Mouse (Mus musculus) olfactory bulb, adult 2 months (tissue): Measurements from ENCODE around the gene Cdh13.

ENCODE experiments used
- CTCF ChIP-seq: fragments of 200-500 bp; IDR thresholded peaks from 2 replicates; pipeline ENCODE4 v1.5.1; 2012; ENCODE audit warnings: low read depth, mild to moderate bottlenecking, low read length, moderate library complexity; ENCODE audit not compliant: insufficient read depth
- POLR2A ChIP-seq: fragments of 200-500 bp; IDR thresholded peaks from 2 replicates; pipeline ENCODE4 v1.6.1; 2012; ENCODE audit warnings: mild to moderate bottlenecking, low read depth, low read length, moderate library complexity; ENCODE audit not compliant: insufficient read depth

- no peak for TF ChIP-seq CTCF
- TF ChIP-seq POLR2A = no peak
Observed at GRCm38 (mm10) chr8:118284112-118285029, 838 bp downstream of the Cdh13 start.
